Mouse (Mus musculus) heart, adult 10 weeks (tissue): Measurements from ENCODE around the gene AI597479. TPM values are rescaled to one million over a fixed set of nuclear protein-coding genes. Genes with fewer than 3 reads are reported as not detected.

Source experiments
- polyA plus RNA-seq: library from polyadenylated mRNA; stranded (reverse); fragments of 350-450 nt; fragmentation: Illumina TruSeq; extraction: RNeasy Lipid Tissue Mini Kit (QIAGEN cat#74804); gene quantifications from one replicate; pipeline ENCODE4 v1.2.3, GENCODE M21; 2014; ENCODE audit warnings: low read depth, low replicate concordance

Gene AI597479
- 22.1 TPM for polyA plus RNA-seq

GRCm38 (mm10) chr1:43098031-43098984, at the start of gene AI597479, which contains the start of gene Tgfbrap1:
Gene AI597479 (plus strand): TSS chr1:43098710.
Gene Tgfbrap1 (minus strand): TSS chr1:43098637.

Other genes starting within 250 kb of the AI597479 start
- gene Mrps9, start 247.5 kb upstream of the AI597479 start, polyA plus RNA-seq: 115 TPM
- not detected for gene Gpr45, start 145.8 kb upstream of the AI597479 start, polyA plus RNA-seq
- gene Tgfbrap1, start 73 bp upstream of the AI597479 start, polyA plus RNA-seq: 14.2 TPM
- gene Fhl2, start 98.3 kb downstream of the AI597479 start, polyA plus RNA-seq: 2,048 TPM